Mouse (Mus musculus) stomach, embryonic 16.5 days (tissue): Measurements from ENCODE around the gene Tradd. TPM values are rescaled to one million over a fixed set of nuclear protein-coding genes. Genes with fewer than 3 reads are reported as not detected.

Source experiments
- ATAC-seq: fragments of 200-750 bp; cut with Nextera tagmentation; 2 replicates; pipeline ENCODE4 v1.8.0; 2017; ENCODE audit warnings: moderate number of reproducible peaks, moderate TSS enrichment; ENCODE audit not compliant: insufficient read depth, low FRiP score
- H3K27ac ChIP-seq: fragments of 300-500 bp; sonication (generic); 2 replicates; pipeline ENCODE4 v1.5.1; 2014; ENCODE audit warnings: low read length
- H3K27me3 ChIP-seq: fragments of 300-500 bp; sonication (generic); 2 replicates; pipeline ENCODE4 v1.6.1; 2014; ENCODE audit warnings: low read length, control low read depth, mixed read lengths; ENCODE audit not compliant: control insufficient read depth, insufficient read depth
- H3K36me3 ChIP-seq: fragments of 300-500 bp; sonication (generic); 2 replicates; pipeline ENCODE4 v1.6.1; 2014; ENCODE audit warnings: low read length; ENCODE audit not compliant: control insufficient read depth, insufficient read depth
- H3K4me1 ChIP-seq: fragments of 300-500 bp; sonication (generic); 2 replicates; pipeline ENCODE4 v1.6.1; 2014; ENCODE audit warnings: low read length, control low read depth, mixed read lengths; ENCODE audit not compliant: control insufficient read depth, insufficient read depth
- H3K4me2 ChIP-seq: fragments of 300-500 bp; sonication (generic); 2 replicates; pipeline ENCODE4 v1.6.1; 2014; ENCODE audit warnings: low read depth, low read length, mixed read lengths
- H3K4me3 ChIP-seq: fragments of 300-500 bp; sonication (generic); replicated peaks from 2 replicates; pipeline ENCODE4 v1.5.1; 2014; ENCODE audit warnings: mild to moderate bottlenecking, low read length
- H3K9ac ChIP-seq: fragments of 300-500 bp; sonication (generic); 2 replicates; pipeline ENCODE4 v1.6.1; 2014; ENCODE audit warnings: low read length
- H3K9me3 ChIP-seq: fragments of 300-500 bp; sonication (generic); replicated peaks from 2 replicates; pipeline ENCODE4 v1.6.1; 2016; ENCODE audit warnings: low read length, control low read depth; ENCODE audit not compliant: control insufficient read depth
- WGBS: fragments of 180-500 bp; shearing (Covaris S2); extraction: QIAGEN DNeasy Blood & Tissue Kit; methylation state at CpG from one replicate; pipeline ENCODE4 v1.1.7; 2014; 5-methylcytosine and 5-hydroxymethylcytosine counted together
- microRNA counts: library from miRNA; unstranded; fragments of <30 nt; microRNA quantifications from one replicate; lab custom pipeline; 2016
- microRNA-seq: library from miRNA; unstranded; fragments of <30 nt; microRNA quantifications from one replicate; pipeline ENCODE4, GENCODE M21; 2016
- polyA plus RNA-seq: library from polyadenylated mRNA; unstranded; fragments of >200 nt; fragmentation: Nextera tagmentation; extraction: Ambion mirVana; gene quantifications from 2 replicates; pipeline ENCODE4 v1.2.1, GENCODE M21; 2015

Gene Tradd
- polyA plus RNA-seq, 1 experiment from 2014 or later: 32.9 TPM

DNA sequence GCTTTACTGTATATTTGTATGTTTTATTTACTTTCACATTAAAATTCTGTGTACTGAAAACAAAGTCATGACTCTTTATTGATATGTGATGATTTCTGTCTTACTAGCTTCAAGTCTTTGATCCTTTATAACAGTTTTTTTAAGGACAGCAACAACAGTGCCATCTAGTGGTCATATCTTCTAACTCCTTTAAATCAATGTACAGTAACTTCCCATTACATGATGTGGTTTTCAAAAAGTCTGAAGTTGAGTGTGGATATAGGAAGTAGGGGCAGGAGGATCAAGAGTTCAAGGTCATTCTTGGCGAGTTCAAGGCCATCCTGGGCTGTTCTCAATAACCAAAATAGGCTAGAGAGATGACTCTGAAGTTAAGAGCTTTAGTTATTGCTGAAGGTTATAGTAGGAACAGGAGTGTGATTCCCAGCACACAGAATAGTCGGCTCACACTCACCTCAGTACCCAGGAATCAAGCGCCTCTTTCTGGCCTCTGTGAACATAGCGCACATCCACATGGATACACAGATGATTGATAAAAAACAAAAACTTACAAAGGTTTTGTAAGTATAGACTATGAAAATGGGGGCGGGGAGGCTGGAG lies 46.4 kb downstream of the Tradd start:
- H3K4me3 ChIP-seq: no peak overlapping the region
- H3K36me3 ChIP-seq: 0 out of 2 replicates have a peak, but pooled peaks cover 5% of the 10 kb centered on the region
- H3K4me1 ChIP-seq: no peaks in the 10 kb centered on the region
- H3K9me3 ChIP-seq: no peaks in the 10 kb centered on the region
- H3K4me2 ChIP-seq: no peak overlapping the region
- WGBS: 79% methylated on average over 5 of the region's 5 CpGs
- H3K27me3 ChIP-seq: no peaks in the 10 kb centered on the region
- no peak for ATAC-seq
- H3K27ac ChIP-seq: no peak overlapping the region
- H3K9ac ChIP-seq: no peak overlapping the region

DNA sequence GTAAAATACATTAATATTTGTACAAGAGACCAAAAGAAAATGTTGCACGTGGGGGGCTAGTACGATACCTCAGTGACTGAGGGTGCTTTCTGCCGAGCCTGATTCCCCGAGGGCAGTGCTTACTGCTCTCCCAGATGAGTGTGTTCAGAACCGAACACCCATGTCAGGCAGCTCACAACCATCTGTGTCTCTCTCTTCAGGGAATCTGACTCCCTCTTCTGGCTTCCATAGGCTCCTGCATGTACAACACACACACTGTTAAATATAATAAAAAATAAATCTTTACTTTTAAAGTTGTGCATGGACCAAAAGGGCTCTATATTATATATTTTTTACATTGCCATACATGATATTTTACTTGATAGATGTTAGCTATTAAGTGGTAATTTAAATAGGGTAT lies 50.3 kb downstream of the Tradd start:
- 0 out of 2 replicates have a peak, but pooled peaks cover 5% of the 10 kb centered on the region for H3K36me3 ChIP-seq
- no peak overlapping the region for H3K4me3 ChIP-seq
- H3K4me2 ChIP-seq: no peak overlapping the region
- H3K27me3 ChIP-seq: no peaks in the 10 kb centered on the region
- no peak overlapping the region for H3K9ac ChIP-seq
- H3K27ac ChIP-seq: no peak overlapping the region
- WGBS: 87% methylated on average over 5 of the region's 5 CpGs
- ATAC-seq: no peak
- H3K9me3 ChIP-seq: no peaks in the 10 kb centered on the region
- no peaks in the 10 kb centered on the region for H3K4me1 ChIP-seq

DNA sequence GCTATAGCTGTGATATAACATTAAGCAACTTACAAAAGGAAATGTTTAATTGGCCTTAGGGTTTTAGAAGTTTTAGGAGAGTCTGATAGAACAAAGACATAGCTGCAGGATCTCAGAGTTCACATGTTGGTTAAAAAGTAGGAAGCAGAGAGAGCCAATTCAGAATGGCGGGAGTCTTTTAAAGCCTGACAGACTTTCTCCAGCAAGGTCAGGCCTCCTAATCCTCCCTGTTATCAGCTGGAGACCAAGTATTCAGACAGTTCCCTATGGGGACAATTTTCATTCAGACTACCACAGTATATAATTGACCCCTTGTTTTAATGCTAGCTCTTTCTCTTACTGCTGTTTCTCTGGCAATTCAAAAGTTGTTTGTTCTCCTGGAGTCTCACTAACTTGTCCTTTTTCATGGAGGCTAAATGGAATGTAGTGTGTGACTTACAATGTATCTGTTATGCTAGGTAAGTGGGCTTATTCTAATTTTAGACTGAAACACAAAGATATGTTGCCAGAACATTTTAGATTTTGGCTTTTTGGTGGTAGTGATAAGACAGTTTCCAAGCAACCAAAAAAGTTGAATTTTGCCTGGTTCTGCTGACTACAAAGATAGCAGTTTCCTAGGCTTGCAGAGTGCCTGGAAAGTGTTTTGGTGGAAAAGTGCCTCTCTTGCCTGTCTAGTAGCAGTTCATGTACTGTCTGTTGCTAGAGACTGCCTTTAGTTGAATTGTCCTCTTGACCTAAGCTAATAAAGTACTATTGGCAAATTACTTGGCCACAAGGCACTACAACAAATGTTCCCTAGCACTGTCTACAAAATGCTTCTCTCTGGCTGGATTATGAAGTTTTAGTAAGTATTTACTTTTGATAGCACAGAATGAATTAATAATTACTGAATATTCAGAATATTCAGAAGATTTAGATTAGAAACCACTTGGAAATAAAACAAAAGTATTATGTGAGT lies 55.0 kb downstream of the Tradd start:
- H3K9me3 ChIP-seq: no peaks in the 10 kb centered on the region
- 71% methylated on average over 1 of the region's 1 CpGs for WGBS
- H3K27ac ChIP-seq: no peak overlapping the region
- no peak overlapping the region for H3K4me2 ChIP-seq
- ATAC-seq: no peak
- no peaks in the 10 kb centered on the region for H3K4me1 ChIP-seq
- peaks cover 5% of the 10 kb centered on the region; the same call in 1 of the 2 replicates for H3K36me3 ChIP-seq
- H3K4me3 ChIP-seq: no peak overlapping the region
- H3K9ac ChIP-seq: no peak overlapping the region
- H3K27me3 ChIP-seq: no peaks in the 10 kb centered on the region

MicroRNA genes within 50 kb of the gene (microRNA counts, 519-probe panel; counts per million panel counts)
- microRNA mmu-miR-328 (lab: Ali Mortazavi, UCI): 2,476 counts per million, percentile 53 among the panel's probes with 10 or more counts

Small RNA genes lying within 50 kb of the gene (microRNA-seq; reads per million reads assigned to microRNA genes)
- gene Gm27320 (not detected), gene Mir328 (181 reads per million, percentile 61 among the genes with 10 or more reads in this experiment)

Other genes with a start within 250 kb of the Tradd start
- not detected in 2 replicates for gene Ces3a, start 216.0 kb downstream of the Tradd start, polyA plus RNA-seq
- not detected in 2 replicates for gene Ces3b, start 180.9 kb downstream of the Tradd start, polyA plus RNA-seq
- gene Ces4a, start 132.8 kb downstream of the Tradd start, polyA plus RNA-seq: not detected in 2 replicates
- gene Cbfb, start 93.9 kb downstream of the Tradd start, polyA plus RNA-seq: 41.8 and 46.1 TPM in 2 replicates
- 29.1 and 30.1 TPM in 2 replicates for gene D230025D16Rik, start 39.5 kb downstream of the Tradd start, polyA plus RNA-seq
- gene B3gnt9, start 9.5 kb downstream of the Tradd start, polyA plus RNA-seq: 21.4 and 21.6 TPM in 2 replicates
- 3.4 and 4.7 TPM in 2 replicates for gene Fbxl8, start within 50 bp of the Tradd start, polyA plus RNA-seq
- gene Hsf4, start 5.2 kb upstream of the Tradd start, polyA plus RNA-seq: not detected in 2 replicates
- 1.3 and 2.3 TPM in 2 replicates for gene Nol3, start 11.5 kb upstream of the Tradd start, polyA plus RNA-seq
- 8.0 and 9.2 TPM in 2 replicates for gene 4931428F04Rik, start 25.3 kb upstream of the Tradd start, polyA plus RNA-seq
- 8.7 and 11.9 TPM in 2 replicates for gene Exoc3l, start 31.5 kb upstream of the Tradd start, polyA plus RNA-seq
- 72.0 and 74.0 TPM in 2 replicates for gene E2f4, start 33.1 kb upstream of the Tradd start, polyA plus RNA-seq
- 18.9 and 19.4 TPM in 2 replicates for gene Elmo3, start 41.0 kb upstream of the Tradd start, polyA plus RNA-seq
- 2.1 and 2.4 TPM in 2 replicates for gene Lrrc29, start 61.7 kb upstream of the Tradd start, polyA plus RNA-seq
- gene Tmem208, start 61.7 kb upstream of the Tradd start, polyA plus RNA-seq: 124 and 131 TPM in 2 replicates
- gene Fhod1, start 83.3 kb upstream of the Tradd start, polyA plus RNA-seq: 2.2 and 2.5 TPM in 2 replicates
- gene Slc9a5, start 84.2 kb upstream of the Tradd start, polyA plus RNA-seq: 1.5 and 1.7 TPM in 2 replicates
- 0.11 and 0.22 TPM in 2 replicates for gene Plekhg4, start 108.7 kb upstream of the Tradd start, polyA plus RNA-seq
- gene Kctd19, start 148.9 kb upstream of the Tradd start, polyA plus RNA-seq: not detected in 2 replicates
- 0.17 and 0.47 TPM in 2 replicates for gene Lrrc36, start 149.0 kb upstream of the Tradd start, polyA plus RNA-seq
- 70.3 and 79.3 TPM in 2 replicates for gene Tppp3, start 206.9 kb upstream of the Tradd start, polyA plus RNA-seq
- gene Zdhhc1, start 232.3 kb upstream of the Tradd start, polyA plus RNA-seq: 33.8 and 34.6 TPM in 2 replicates